Mouse (Mus musculus) left cerebral cortex, postnatal 10 days (tissue): Measurements from ENCODE around the gene Gopc. TPM values are rescaled to one million over a fixed set of nuclear protein-coding genes. Genes with fewer than 3 reads are reported as not detected.
"Not testable (repeated sequence)": the region's sequence is repeated elsewhere in the genome, so short reads cannot be mapped to it uniquely, and the experiment has no call there.

Experiments used
- DNase-seq, 2 experiments: peaks; one replicate each; pipeline ENCODE4 v3.0.0; 2021 to 2022; ENCODE audit warnings: low spot score in 2 of 2, mixed read lengths in 1 of 2; ENCODE audit errors: extremely low spot score in 1 of 2
- intact Hi-C: fragments of 180-260 bp; cut with DNase I; formaldehyde crosslinking; loops from one replicate; pipeline ENCODE4 v1.15.1; 2025
- total RNA-seq, 2 experiments: library from RNA; stranded (reverse); gene quantifications; 2 replicates each; pipeline ENCODE4 v1.2.3; 2021

Gopc gene
- total RNA-seq, 2 experiments from 2014 or later, result 59.2 to 61.9 TPM

- intact Hi-C loops, result no loop called here
- no peak for DNase-seq
Measured at GRCm38 (mm10) chr10:52391208-52391607, 9.3 kb upstream of the Gopc start.

GRCm38 (mm10) chr10:52389438-52389837 lies 7.5 kb upstream of the Gopc start:
- intact Hi-C loops, result loop anchor here (5.0 to 10.0 kb wide), 3 partner anchors 287 to 835 kb away; no protein-coding TSS in a partner anchor
- DNase-seq, result no peak

- DNase-seq, result no peak
- intact Hi-C loops, result loop anchor here (5.0 to 10.0 kb wide), 3 partner anchors 287 to 834 kb away; no protein-coding TSS in a partner anchor
Measured at GRCm38 (mm10) chr10:52388922-52389430, 7.1 kb upstream of the Gopc start, which contains the start of gene Nepn. Nepn (plus strand) TSS chr10:52388972.

GRCm38 (mm10) chr10:52387192-52387591 lies 5.3 kb upstream of the Gopc start:
- intact Hi-C loops, result loop anchor here (5.0 to 10.0 kb wide), 3 partner anchors 285 to 832 kb away; no protein-coding TSS in a partner anchor
- no peak for DNase-seq

GRCm38 (mm10) chr10:52384823-52385610 lies 3.1 kb upstream of the Gopc start:
- DNase-seq, result peak; percentile 31 to 33
- intact Hi-C loops, result loop anchor here (5.0 to 10.0 kb wide), 4 partner anchors 168 to 830 kb away; no protein-coding TSS in a partner anchor

- no peak for DNase-seq
- intact Hi-C loops, result loop anchor here (2.0 to 10.0 kb wide), 3 partner anchors 151 to 829 kb away; partner anchors contain the start of gene Dcbld1
Measured at GRCm38 (mm10) chr10:52383522-52383921, 1.6 kb upstream of the Gopc start.

- intact Hi-C loops, result loop anchor here (2.0 to 10.0 kb wide), 3 partner anchors 150 to 828 kb away; partner anchors contain the start of gene Dcbld1
- DNase-seq, result no peak
Measured at GRCm38 (mm10) chr10:52383022-52383421, 1.1 kb upstream of the Gopc start.

- intact Hi-C loops, result loop anchor here (5.0 to 10.0 kb wide), 2 partner anchors 164 to 827 kb away; no protein-coding TSS in a partner anchor
- peak; percentile 27 to 42 for DNase-seq
Measured at GRCm38 (mm10) chr10:52381321-52381801, 563 bp downstream of the Gopc start.

- intact Hi-C loops, result no loop called here
- DNase-seq, result no peak
Measured at GRCm38 (mm10) chr10:52377813-52378212, 4.1 kb downstream of the Gopc start.

- DNase-seq, result no peak
- intact Hi-C loops, result no loop called here
Measured at GRCm38 (mm10) chr10:52376422-52376821, 5.5 kb downstream of the Gopc start.

GRCm38 (mm10) chr10:52374651-52375050 lies 7.3 kb downstream of the Gopc start:
- intact Hi-C loops, result no loop called here
- no peak for DNase-seq

GRCm38 (mm10) chr10:52373834-52374233 lies 8.1 kb downstream of the Gopc start:
- intact Hi-C loops, result no loop called here
- DNase-seq, result no peak

GRCm38 (mm10) chr10:52368376-52368775 lies 13.5 kb downstream of the Gopc start:
- intact Hi-C loops, result no loop called here
- no peak for DNase-seq

GRCm38 (mm10) chr10:52360862-52361609 lies 20.9 kb downstream of the Gopc start:
- intact Hi-C loops, result no loop called here
- no peak for DNase-seq

GRCm38 (mm10) chr10:52360241-52360735 lies 21.6 kb downstream of the Gopc start:
- intact Hi-C loops, result no loop called here
- no peak for DNase-seq

GRCm38 (mm10) chr10:52358467-52358866 lies 23.5 kb downstream of the Gopc start, which contains the start of gene Gm26741:
Gm26741 (plus strand) TSS chr10:52358767.
- DNase-seq, result no peak
- intact Hi-C loops, result no loop called here

GRCm38 (mm10) chr10:52353184-52353583 lies 28.7 kb downstream of the Gopc start:
- DNase-seq, result no peak
- intact Hi-C loops, result no loop called here

GRCm38 (mm10) chr10:52343324-52343723 lies 38.6 kb downstream of the Gopc start:
- intact Hi-C loops, DNase-seq: not testable (repeated sequence)

- DNase-seq, result peak; percentile 32 to 44
- intact Hi-C loops, result loop anchor here (5.0 kb wide), 1 partner anchor 114 kb away; no protein-coding TSS in a partner anchor
Measured at GRCm38 (mm10) chr10:52331007-52331406, 50.9 kb downstream of the Gopc start.
